Mouse (Mus musculus) liver, embryonic 14.5 days (tissue): Measurements from ENCODE around the gene Mboat2. TPM values are rescaled to one million over a fixed set of nuclear protein-coding genes. Genes with fewer than 3 reads are reported as not detected.
A peak's percentile ranks its signal among the peaks of the same experiment; 100 is the strongest.

Experiments
- ATAC-seq: fragments of 200-750 bp; cut with Nextera tagmentation; 2 replicates; pipeline ENCODE4 v1.8.0; 2017; ENCODE audit warnings: moderate number of reproducible peaks, mild to moderate bottlenecking, moderate library complexity; ENCODE audit not compliant: insufficient read depth
- DNase-seq, 3 experiments: peaks; one replicate each; pipeline ENCODE4 v3.0.0-alpha.2; 2012 to 2013; ENCODE audit warnings: low read depth in 3 of 3, low spot score in 3 of 3
- H3K27ac ChIP-seq: fragments of 300-500 bp; sonication (generic); 2 replicates; pipeline ENCODE4 v1.5.1; 2014; ENCODE audit warnings: moderate library complexity, mild to moderate bottlenecking, control low read depth, inconsistent platforms
- H3K27me3 ChIP-seq: fragments of 300-500 bp; sonication (generic); 2 replicates; pipeline ENCODE4 v1.6.1; 2014; ENCODE audit warnings: mild to moderate bottlenecking, low read length, moderate library complexity; ENCODE audit not compliant: control insufficient read depth, insufficient read depth
- H3K36me3 ChIP-seq: fragments of 300-500 bp; sonication (generic); replicated peaks from 2 replicates; pipeline ENCODE4 v1.6.1; 2014; ENCODE audit warnings: low read depth; ENCODE audit not compliant: control insufficient read depth, insufficient read depth
- H3K4me1 ChIP-seq, 2 experiments: fragments of 200-500 bp in 1 of 2; fragments of 300-500 bp in 1 of 2; sonication (generic) in 1 of 2; replicated peaks; 2 replicates each; pipeline ENCODE4 v1.6.1; 2012 to 2014; ENCODE audit warnings: antibody characterized with exemption in 1 of 2, inconsistent platforms in 1 of 2, low read length in 1 of 2; ENCODE audit not compliant: control insufficient read depth in 2 of 2, insufficient read depth in 2 of 2
- H3K4me2 ChIP-seq: fragments of 300-500 bp; sonication (generic); 2 replicates; pipeline ENCODE4 v1.6.1; 2014; ENCODE audit warnings: low read depth, mild to moderate bottlenecking, control low read depth, moderate library complexity
- H3K4me3 ChIP-seq, 2 experiments: fragments of 200-500 bp in 1 of 2; fragments of 300-500 bp in 1 of 2; sonication (generic) in 1 of 2; 2 replicates each; pipeline ENCODE4 v1.5.1; 2012 to 2014; ENCODE audit warnings: low read depth in 2 of 2, low read length in 2 of 2, mild to moderate bottlenecking in 2 of 2, control low read depth in 1 of 2, inconsistent platforms in 1 of 2, moderate library complexity in 1 of 2; ENCODE audit not compliant: insufficient read depth in 1 of 2
- H3K9ac ChIP-seq: fragments of 300-500 bp; sonication (generic); replicated peaks from 2 replicates; pipeline ENCODE4 v1.6.1; 2014; ENCODE audit warnings: mild to moderate bottlenecking, control low read depth, moderate library complexity
- H3K9me3 ChIP-seq: fragments of 300-500 bp; sonication (generic); 2 replicates; pipeline ENCODE4 v1.6.1; 2016; ENCODE audit warnings: low read length, mixed read lengths; ENCODE audit not compliant: control insufficient read depth
- CTCF ChIP-seq: IDR thresholded peaks from 2 replicates; pipeline ENCODE4 v1.5.1; 2016; ENCODE audit warnings: antibody characterized with exemption, low read depth, control low read depth
- EP300 ChIP-seq: IDR thresholded peaks from 2 replicates; pipeline ENCODE4 v1.6.1; 2016; ENCODE audit warnings: antibody characterized with exemption, low read depth
- WGBS: fragments of 180-500 bp; shearing (Covaris S2); extraction: QIAGEN DNeasy Blood & Tissue Kit; methylation state at CpG from one replicate; pipeline ENCODE4 v1.1.7; 2014; ENCODE audit not compliant: insufficient replicate concordance; 5-methylcytosine and 5-hydroxymethylcytosine counted together
- polyA plus RNA-seq, 2 experiments: library from polyadenylated mRNA; depleted of rRNA in 1 of 2; stranded (reverse) in 1 of 2; unstranded in 1 of 2; fragments of >200 nt; fragmentation: Nextera tagmentation in 1 of 2; extraction: Ambion mirVana in 1 of 2; gene quantifications; 2 replicates each; pipeline versions ENCODE4 v1.2.1 to v1.2.3; 2012 to 2014

Gene Mboat2
- polyA plus RNA-seq, 2 experiments = 1.3 to 3.6 TPM

GRCm38 (mm10) chr12:24918575-24919262 lies 88.0 kb downstream of the Mboat2 start:
- TF ChIP-seq EP300 (no peak), CTCF (no peak)
- Histone ChIP-seq H3K4me3 (no peak overlapping the region), H3K27ac (no peak overlapping the region), H3K4me1 (peaks cover 1 to 3% of the 10 kb centered on the region in 2 experiments), H3K4me2 (no peak overlapping the region), H3K9me3 (no peaks in the 10 kb centered on the region), H3K27me3 (no peaks in the 10 kb centered on the region), H3K36me3 (no peaks in the 10 kb centered on the region), H3K9ac (no peak overlapping the region)
- WGBS = 75% methylated on average over 12 of the region's 12 CpGs
- DNase-seq = no peak
- no peak for ATAC-seq

GRCm38 (mm10) chr12:24920861-24921260 lies 90.2 kb downstream of the Mboat2 start:
- WGBS = 19% methylated on average over 1 of the region's 1 CpGs
- TF ChIP-seq EP300 (no peak), CTCF (no peak)
- no peak for ATAC-seq

GRCm38 (mm10) chr12:24924003-24924402 lies 93.3 kb downstream of the Mboat2 start:
- Histone ChIP-seq H3K9ac (no peak overlapping the region), H3K36me3 (no peaks in the 10 kb centered on the region), H3K4me2 (no peak overlapping the region), H3K27me3 (no peaks in the 10 kb centered on the region; the same call in 1 of the 2 replicates), H3K4me3 (no peak overlapping the region), H3K9me3 (no peaks in the 10 kb centered on the region), H3K4me1 (peaks cover 4 to 6% of the 10 kb centered on the region in 2 experiments), H3K27ac (no peak overlapping the region)
- DNase-seq (peak in 2 of 3 experiments; percentile 23 to 50), ATAC-seq (peak; percentile 56; the same call in 1 of the 2 replicates)
- TF ChIP-seq CTCF = no peak
- TF ChIP-seq EP300 = peak; percentile 75
- 27% methylated on average over 4 of the region's 4 CpGs for WGBS

More at GRCm38 (mm10) chr12:24920861-24921260, 90.2 kb downstream of the Mboat2 start:
- Histone ChIP-seq H3K36me3 (no peaks in the 10 kb centered on the region), H3K4me2 (no peak overlapping the region), H3K9me3 (no peaks in the 10 kb centered on the region), H3K4me1 (peaks cover 4 to 6% of the 10 kb centered on the region in 2 experiments), H3K9ac (no peak overlapping the region), H3K27ac (no peak overlapping the region), H3K27me3 (no peaks in the 10 kb centered on the region; the same call in 1 of the 2 replicates), H3K4me3 (no peak overlapping the region)
- DNase-seq = no peak

GRCm38 (mm10) chr12:24925276-24925675 lies 94.6 kb downstream of the Mboat2 start:
- no peak for ATAC-seq
- H3K9ac ChIP-seq = no peak overlapping the region
- no peak overlapping the region for H3K4me3 ChIP-seq
- H3K27me3 ChIP-seq = no peaks in the 10 kb centered on the region; the same call in 1 of the 2 replicates
- 72% methylated on average over 5 of the region's 5 CpGs for WGBS
- no peak for DNase-seq
- H3K4me2 ChIP-seq = no peak overlapping the region
- H3K27ac ChIP-seq = no peak overlapping the region
- peaks cover 4 to 7% of the 10 kb centered on the region in 2 experiments for H3K4me1 ChIP-seq
- TF ChIP-seq EP300 = no peak
- no peak for TF ChIP-seq CTCF
- H3K9me3 ChIP-seq = no peaks in the 10 kb centered on the region
- no peaks in the 10 kb centered on the region for H3K36me3 ChIP-seq

- Histone ChIP-seq H3K36me3 (no peaks in the 10 kb centered on the region), H3K4me1 (peaks cover 7 to 11% of the 10 kb centered on the region in 2 experiments), H3K27me3 (no peaks in the 10 kb centered on the region; the same call in 1 of the 2 replicates), H3K27ac (no peak overlapping the region), H3K4me2 (no peak overlapping the region), H3K9me3 (no peaks in the 10 kb centered on the region), H3K9ac (no peak overlapping the region), H3K4me3 (no peak overlapping the region)
- no peak for ATAC-seq
- TF ChIP-seq EP300 (no peak), CTCF (no peak)
- DNase-seq = no peak
- WGBS = 63% methylated on average over 4 of the region's 4 CpGs
Measured at GRCm38 (mm10) chr12:24925684-24926083, 95.0 kb downstream of the Mboat2 start.
